In genomic region chrX:96178437-96178836, GRCm38 (mm10) we compare ENCODE assay signal across 7 mouse cellular contexts.
A peak's percentile ranks its signal among the peaks of the same experiment; 100 is the strongest.
DNase-seq lines count a peak whose midpoint lies in the region; ATAC-seq lines count a peak whose summit lies in the region.

No protein-coding gene starts in this region.

- ATAC-seq in monocyte, adult 5-6 weeks (replicated peaks; ENCODE audit: insufficient number of reproducible peaks, low FRiP score, low TSS enrichment, poor library complexity, severe bottlenecking): peak; percentile 70; the same call in 1 of the 2 replicates

- peak; percentile 6 for DNase-seq in ovary, postnatal 14 days (ENCODE audit: low spot score)
- no peak for DNase-seq in ovary, adult 18-20 months (ENCODE audit: low spot score)
- peak; percentile 52 for DNase-seq in Muller cell, postnatal 12 days (ENCODE audit: inconsistent ontology term)
- DNase-seq in c-Kit-negative CD71-positive TER-119-positive erythroid progenitor cells, embryonic 14.5 days (ENCODE audit: low read depth, low spot score): peak; percentile 1
- peak; percentile 24 for DNase-seq in fibroblast of lung, adult 2 months (ENCODE audit: low read depth)
- DNase-seq in layer of hippocampus, adult 9-10 months (ENCODE audit: low spot score): peak; percentile 45
